Mouse (Mus musculus) hindlimb bud, embryonic 11.5 days (tissue): ENCODE data around the gene Plekha7.
A peak's percentile ranks its signal among the peaks of the same experiment; 100 is the strongest.

Experiments
- DNase-seq: peaks from one replicate; pipeline ENCODE4 v3.0.0-alpha.2; 2012; ENCODE audit warnings: low read depth, low spot score; ENCODE audit errors: extremely low spot score

The Plekha7 gene

GRCm38 (mm10) chr7:116307871-116308631, at the start of gene Plekha7:
Gene Plekha7 (minus strand): TSS chr7:116308376.
- no peak for DNase-seq

- DNase-seq = no peak
These were observed 28.1 kb upstream of the Plekha7 start for GRCm38 (mm10) chr7:116336226-116336625.

- DNase-seq = no peak
These were observed 27.0 kb upstream of the Plekha7 start for GRCm38 (mm10) chr7:116335133-116335532.

DNA sequence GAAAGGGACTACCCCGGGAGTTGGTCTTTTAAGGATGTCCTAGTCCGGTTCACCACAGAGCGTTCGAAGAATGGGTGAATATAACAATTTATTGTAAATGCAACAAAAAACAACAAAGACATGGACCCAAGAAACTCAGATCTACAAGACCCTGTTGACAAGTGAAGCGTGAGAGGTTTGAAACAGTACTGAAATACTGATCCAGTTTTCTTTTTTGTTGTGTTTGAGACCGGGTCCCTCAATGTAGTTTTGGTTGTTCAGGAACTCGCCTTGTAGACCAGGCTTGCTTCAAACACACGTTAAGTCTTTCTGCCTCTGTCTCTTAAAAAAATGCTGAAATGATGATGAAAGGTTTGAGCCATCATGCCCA, 26.5 kb upstream of the Plekha7 start:
- no peak for DNase-seq

DNA sequence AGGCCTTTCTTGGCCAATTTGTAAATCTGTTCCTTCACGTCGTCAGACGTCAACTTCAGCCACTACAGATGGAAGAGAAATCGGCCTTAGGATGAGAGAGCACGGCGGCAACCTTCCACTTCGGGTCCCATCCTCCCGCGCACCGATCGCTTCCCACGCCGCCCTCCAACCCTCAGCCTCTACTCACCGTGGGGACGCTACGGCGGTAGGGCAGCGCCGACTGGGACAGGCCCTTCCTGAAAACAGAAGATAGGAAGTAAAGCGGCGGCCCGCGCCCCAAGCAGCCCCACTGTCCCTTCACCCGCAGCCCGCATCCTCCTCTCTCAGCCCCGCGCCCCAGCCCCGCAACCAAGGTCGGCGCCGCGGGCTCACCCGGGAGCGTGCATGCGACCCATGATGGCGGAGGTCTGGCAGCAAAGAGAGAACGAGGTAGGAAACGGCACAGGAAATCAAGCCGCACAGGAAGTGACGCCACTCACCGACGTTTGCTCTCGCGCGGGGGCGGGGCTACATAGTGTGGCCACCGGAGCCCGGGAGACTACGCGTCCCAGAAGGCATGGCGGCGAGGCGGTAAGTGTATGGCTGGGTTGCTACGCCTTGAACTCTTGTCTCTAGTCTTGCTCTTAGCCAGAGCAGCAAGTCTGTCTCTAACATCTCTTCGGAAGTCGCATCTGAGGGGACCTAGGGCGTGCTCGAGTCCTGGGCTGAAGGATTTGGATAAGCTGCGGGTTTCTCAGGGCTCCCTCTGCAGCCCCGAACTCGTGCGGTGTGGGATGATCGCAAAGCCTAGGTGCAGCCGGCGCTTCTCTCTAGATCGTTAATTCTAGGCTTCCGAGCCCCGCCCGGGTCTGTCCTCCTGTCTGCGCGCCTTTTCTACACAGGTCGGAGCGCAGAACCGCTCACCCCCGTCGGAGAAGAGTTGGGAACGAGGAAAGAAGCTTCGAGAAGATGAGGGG, 25.8 kb upstream of the Plekha7 start, which contains the start of gene Rps13:
TSS of gene Rps13 (minus strand) at position 483 of the 956 bp plus-strand sequence.
- peak; percentile 63 for DNase-seq

DNA sequence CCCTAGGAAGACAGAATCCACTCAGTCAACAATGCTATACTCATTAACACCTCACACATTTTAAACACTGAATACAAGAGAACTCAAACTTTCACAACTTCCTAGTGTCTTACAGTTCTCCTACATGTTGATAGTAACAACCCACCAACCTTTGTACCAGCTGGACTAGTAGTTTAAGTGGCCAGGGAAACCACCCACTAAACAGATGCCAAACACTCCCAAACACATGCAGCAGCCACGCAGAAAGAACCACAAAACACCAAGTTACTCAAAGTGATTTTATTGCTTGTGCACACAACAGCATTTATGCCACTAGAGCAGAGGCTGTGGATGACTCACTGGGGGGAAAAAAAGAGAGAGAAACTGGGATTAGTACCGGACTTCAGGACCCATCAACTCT, 23.1 kb upstream of the Plekha7 start:
- no peak for DNase-seq

- DNase-seq = no peak
These were observed 21.7 kb upstream of the Plekha7 start for GRCm38 (mm10) chr7:116329858-116330257.

DNA sequence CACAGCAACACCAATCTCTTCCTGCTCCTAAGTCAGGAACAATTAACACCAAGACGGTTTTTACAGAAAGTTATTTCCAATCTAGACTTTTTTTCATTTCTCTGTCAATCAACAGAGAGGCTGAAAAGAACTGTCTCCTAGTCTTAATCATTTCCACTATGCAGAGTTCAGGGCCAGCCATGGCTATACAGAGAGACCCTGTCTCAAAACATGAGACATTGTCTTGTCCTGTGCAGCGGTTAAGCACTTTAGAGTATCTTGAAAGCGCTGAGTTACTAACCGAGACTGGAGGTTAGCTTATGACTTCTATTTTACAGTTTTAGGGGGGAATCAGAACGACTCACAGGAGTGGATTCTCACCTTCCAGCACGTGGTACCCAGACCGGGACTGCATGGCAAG, 20.6 kb upstream of the Plekha7 start:
- no peak for DNase-seq

DNA sequence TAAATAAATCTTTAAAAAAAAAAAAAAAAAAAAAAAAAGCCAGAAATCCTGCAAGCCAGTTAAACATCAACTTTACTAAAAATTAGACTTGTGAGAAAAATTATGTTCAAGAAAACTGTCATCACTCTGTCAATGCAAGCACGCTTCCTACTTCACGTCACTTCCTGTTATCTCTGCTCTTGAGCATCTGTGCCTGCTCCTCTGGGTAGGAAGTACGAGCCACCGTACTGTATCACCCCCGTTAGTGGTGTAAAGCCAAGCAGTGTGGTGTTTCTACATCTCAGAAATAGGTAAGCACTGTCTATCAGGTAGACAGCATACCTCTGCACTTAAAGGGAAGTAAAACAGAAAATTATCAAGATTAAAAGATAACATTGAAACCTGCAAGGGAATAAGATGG, 19.7 kb upstream of the Plekha7 start:
- DNase-seq = no peak

- DNase-seq = no peak
These were observed 15.3 kb upstream of the Plekha7 start for GRCm38 (mm10) chr7:116323331-116323964.

DNA sequence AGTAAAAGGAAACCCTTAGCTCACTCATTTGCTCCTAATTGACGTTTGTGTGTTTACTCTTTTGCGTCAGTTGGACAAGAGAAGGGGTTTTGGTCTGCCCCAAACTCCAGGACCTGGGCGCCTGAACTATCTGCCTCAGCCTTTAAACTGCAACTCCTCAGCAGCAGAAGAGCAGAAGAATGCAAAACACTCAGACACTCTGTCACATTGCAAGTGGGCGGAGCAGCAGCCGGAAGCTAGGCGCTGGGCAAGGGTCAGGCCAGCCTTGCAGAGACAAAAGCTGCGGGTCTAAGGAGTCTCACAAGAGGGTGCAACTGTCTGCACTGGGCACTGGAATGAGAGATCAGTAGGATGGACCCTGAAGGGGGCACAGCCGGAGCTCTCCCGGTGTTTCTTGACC, 1.3 kb upstream of the Plekha7 start:
- DNase-seq = no peak

DNA sequence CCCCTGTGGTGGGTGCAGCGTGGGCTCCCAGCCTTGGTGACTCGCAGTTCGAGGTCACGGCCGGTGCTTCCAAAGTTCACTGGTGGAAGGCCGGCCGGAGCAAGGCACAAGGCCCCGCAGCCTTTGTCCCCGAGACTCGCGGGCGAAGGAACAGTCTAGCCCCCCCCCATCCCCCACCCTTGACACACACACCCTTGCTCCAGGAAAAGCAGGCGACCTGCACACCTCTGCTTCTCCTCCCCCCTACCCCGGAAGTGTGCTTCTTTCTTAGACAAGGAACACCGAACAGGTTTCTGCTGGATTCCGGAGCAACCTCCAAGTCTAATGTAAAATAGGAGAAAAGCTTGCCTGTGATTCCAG, 436 bp upstream of the Plekha7 start:
- DNase-seq = no peak

- DNase-seq = no peak
These were observed 891 bp downstream of the Plekha7 start for GRCm38 (mm10) chr7:116307099-116307870.

GRCm38 (mm10) chr7:116306601-116307000, 1.6 kb downstream of the Plekha7 start:
- DNase-seq = no peak

- DNase-seq = no peak
These were observed 6.4 kb downstream of the Plekha7 start for GRCm38 (mm10) chr7:116301661-116302311.

- DNase-seq = no peak
These were observed 7.0 kb downstream of the Plekha7 start for GRCm38 (mm10) chr7:116301144-116301543.

GRCm38 (mm10) chr7:116298851-116299250, 9.3 kb downstream of the Plekha7 start:
- no peak for DNase-seq

DNA sequence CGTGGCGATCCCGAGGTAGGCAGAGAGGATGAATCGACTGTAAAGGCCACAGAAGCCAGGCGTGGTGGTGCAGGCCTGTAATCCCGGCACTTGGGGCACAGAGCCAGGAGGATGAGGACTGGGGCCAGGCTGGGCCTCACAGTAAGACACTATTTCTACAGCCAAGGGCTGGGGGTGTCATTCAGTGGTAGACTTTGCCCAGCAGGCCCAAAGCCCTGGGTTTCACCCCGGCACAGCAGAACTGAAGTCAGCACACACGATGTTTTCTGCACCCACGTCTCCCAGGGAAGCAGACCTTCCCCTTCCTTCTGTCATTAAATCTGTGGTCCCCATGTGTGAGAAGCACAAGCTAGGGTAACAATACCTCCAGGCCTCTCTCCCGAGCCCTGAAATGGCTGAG, 9.8 kb downstream of the Plekha7 start:
- no peak for DNase-seq

GRCm38 (mm10) chr7:116294961-116295360, 13.2 kb downstream of the Plekha7 start:
- DNase-seq = no peak

- no peak for DNase-seq
These were observed 15.8 kb downstream of the Plekha7 start for GRCm38 (mm10) chr7:116292377-116292776.
